Mouse (Mus musculus) forebrain, embryonic 13.5 days (tissue): ENCODE results near the gene Gm49380. TPM values are rescaled to one million over a fixed set of nuclear protein-coding genes. Genes with fewer than 3 reads are reported as not detected.

Source experiments
- ATAC-seq: fragments of 200-750 bp; cut with Nextera tagmentation; 2 replicates; pipeline ENCODE4 v1.8.0; 2017
- H3K27ac ChIP-seq: fragments of 300-500 bp; sonication (generic); 2 replicates; pipeline ENCODE4 v1.5.1; 2015; ENCODE audit warnings: inconsistent platforms, mild to moderate bottlenecking, moderate library complexity
- H3K27me3 ChIP-seq: fragments of 300-500 bp; sonication (generic); 2 replicates; pipeline ENCODE4 v1.6.1; 2015; ENCODE audit warnings: mild to moderate bottlenecking, inconsistent platforms
- H3K36me3 ChIP-seq: fragments of 300-500 bp; sonication (generic); 2 replicates; pipeline ENCODE4 v1.6.1; 2015; ENCODE audit warnings: mild to moderate bottlenecking, inconsistent platforms; ENCODE audit not compliant: poor library complexity, severe bottlenecking
- H3K4me1 ChIP-seq: fragments of 300-500 bp; sonication (generic); 2 replicates; pipeline ENCODE4 v1.6.1; 2015; ENCODE audit warnings: inconsistent platforms
- H3K4me2 ChIP-seq: fragments of 300-500 bp; sonication (generic); 2 replicates; pipeline ENCODE4 v1.6.1; 2015; ENCODE audit warnings: inconsistent platforms, mild to moderate bottlenecking, moderate library complexity
- H3K4me3 ChIP-seq: fragments of 300-500 bp; sonication (generic); 2 replicates; pipeline ENCODE4 v1.5.1; 2015; ENCODE audit warnings: mild to moderate bottlenecking, inconsistent platforms
- H3K9ac ChIP-seq: fragments of 300-500 bp; sonication (generic); 2 replicates; pipeline ENCODE4 v1.6.1; 2015; ENCODE audit warnings: mild to moderate bottlenecking, inconsistent platforms
- H3K9me3 ChIP-seq: fragments of 300-500 bp; sonication (generic); replicated peaks from 2 replicates; pipeline ENCODE4 v1.6.1; 2016; ENCODE audit warnings: inconsistent platforms
- WGBS: fragments of 180-500 bp; shearing (Covaris S2); methylation state at CpG from one replicate; pipeline ENCODE4 v1.1.7; 2015; 5-methylcytosine and 5-hydroxymethylcytosine counted together
- polyA plus RNA-seq: library from polyadenylated mRNA; unstranded; fragments of >200 nt; fragmentation: Nextera tagmentation; extraction: Ambion mirVana; gene quantifications from 2 replicates; pipeline ENCODE4 v1.2.1, GENCODE M21; 2015

Gene Gm49380
- polyA plus RNA-seq, 1 experiment from 2014 or later, result not detected

- Histone ChIP-seq H3K9ac (peak within 1 kb of the TSS; percentile 71), H3K4me1 (peaks cover 56% of the 10 kb centered on the region), H3K27me3 (peaks cover 46% of the 10 kb centered on the region), H3K9me3 (no peaks in the 10 kb centered on the region), H3K27ac (peak within 1 kb of the TSS; percentile 35; the same call in 1 of the 2 replicates), H3K36me3 (peaks cover 6% of the 10 kb centered on the region; the same call in 1 of the 2 replicates), H3K4me2 (peak within 1 kb of the TSS; percentile 89), H3K4me3 (peak within 1 kb of the TSS; percentile 52)
- peak; percentile 46 for ATAC-seq
- under 1% methylated on average over 55 of the region's 55 CpGs for WGBS
Measured at GRCm38 (mm10) chr9:44134101-44134850, 21.0 kb upstream of the Gm49380 start, which contains the start of gene Mcam. TSS of gene Mcam (plus strand) at chr9:44134469.

- ATAC-seq, result no peak
- Histone ChIP-seq H3K9ac (peak overlapping the region; percentile 30; the same call in 1 of the 2 replicates), H3K36me3 (peaks cover 4% of the 10 kb centered on the region; the same call in 1 of the 2 replicates), H3K9me3 (no peaks in the 10 kb centered on the region), H3K27me3 (peaks cover 51% of the 10 kb centered on the region), H3K27ac (no peak overlapping the region), H3K4me2 (peak overlapping the region; percentile 89), H3K4me3 (0 out of 2 replicates have a peak overlapping the region, but pooled peaks have one; percentile 52), H3K4me1 (peaks cover 56% of the 10 kb centered on the region)
- WGBS, result 12% methylated on average over 2 of the region's 2 CpGs
Measured at GRCm38 (mm10) chr9:44133287-44133686, 20.0 kb upstream of the Gm49380 start.

GRCm38 (mm10) chr9:44132200-44132599, 18.9 kb upstream of the Gm49380 start:
- Histone ChIP-seq H3K36me3 (0 out of 2 replicates have a peak, but pooled peaks cover 1% of the 10 kb centered on the region), H3K4me2 (no peak overlapping the region), H3K9me3 (no peaks in the 10 kb centered on the region), H3K4me1 (peaks cover 56% of the 10 kb centered on the region), H3K9ac (no peak overlapping the region), H3K27me3 (peaks cover 51% of the 10 kb centered on the region), H3K27ac (no peak overlapping the region), H3K4me3 (no peak overlapping the region)
- WGBS, result 63% methylated on average over 5 of the region's 5 CpGs
- no peak for ATAC-seq

DNA sequence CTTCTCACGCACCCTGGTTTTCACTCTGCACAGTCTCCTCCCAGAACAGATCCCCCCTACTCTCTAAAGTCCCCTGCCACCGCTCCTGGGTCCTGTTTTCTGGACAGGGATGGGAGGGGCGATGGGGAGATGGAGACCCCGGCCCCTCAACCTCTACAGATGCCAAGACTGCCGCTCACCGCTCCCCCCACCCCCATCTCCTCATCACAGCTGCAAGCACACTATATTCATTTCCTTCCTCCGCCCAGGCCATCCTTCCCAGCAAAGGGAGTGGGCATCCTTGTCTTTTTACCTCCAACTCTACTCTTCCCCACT, 17.9 kb upstream of the Gm49380 start:
- WGBS, result 35% methylated on average over 7 of the region's 7 CpGs
- 0 out of 2 replicates have a peak overlapping the region, but pooled peaks have one; percentile 70 for H3K4me2 ChIP-seq
- peak overlapping the region; percentile 51; the same call in 1 of the 2 replicates for H3K27ac ChIP-seq
- H3K9me3 ChIP-seq, result no peaks in the 10 kb centered on the region
- H3K36me3 ChIP-seq, result no peaks in the 10 kb centered on the region
- H3K4me1 ChIP-seq, result peaks cover 57% of the 10 kb centered on the region
- no peak overlapping the region for H3K9ac ChIP-seq
- no peak for ATAC-seq
- H3K4me3 ChIP-seq, result no peak overlapping the region
- peaks cover 47% of the 10 kb centered on the region for H3K27me3 ChIP-seq

DNA sequence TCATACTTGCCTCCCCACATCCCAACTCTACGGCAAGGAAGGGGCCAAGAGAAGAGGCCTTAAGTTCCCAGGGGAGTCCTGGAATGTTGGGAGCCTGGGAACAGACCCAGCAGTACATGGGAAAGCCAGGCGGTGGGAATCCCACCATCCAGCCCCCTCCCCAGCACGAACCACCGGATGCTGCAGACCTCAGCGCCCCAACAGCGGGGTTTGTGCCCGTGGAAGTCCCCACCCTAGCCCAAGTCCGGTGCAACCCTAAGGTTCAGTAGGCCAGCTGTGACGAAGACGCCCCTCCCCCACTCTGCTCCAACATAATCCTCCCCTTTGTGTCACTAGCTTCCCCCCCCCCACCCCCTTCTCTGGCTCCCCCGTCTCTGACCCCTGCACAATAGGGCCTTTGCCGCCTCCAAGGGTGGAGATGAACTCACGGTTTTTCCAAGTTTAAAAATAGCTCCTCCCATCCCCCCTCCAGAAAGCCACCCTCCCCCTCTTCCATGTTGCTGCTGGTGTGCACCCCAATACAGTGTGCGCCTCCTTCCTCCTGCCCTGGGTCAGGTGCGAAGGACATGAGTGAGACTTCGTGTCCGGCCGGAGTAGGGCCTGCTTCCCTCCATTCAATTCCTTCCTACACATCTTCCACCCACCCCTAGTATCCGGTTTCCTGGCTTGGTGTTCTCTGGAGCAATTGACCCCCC, 17.4 kb upstream of the Gm49380 start:
- no peaks in the 10 kb centered on the region for H3K36me3 ChIP-seq
- H3K4me2 ChIP-seq, result peak overlapping the region; percentile 70
- peaks cover 56% of the 10 kb centered on the region for H3K4me1 ChIP-seq
- H3K9ac ChIP-seq, result peak overlapping the region; percentile 67
- peak overlapping the region; percentile 48 for H3K27ac ChIP-seq
- peak; percentile 11; the same call in 1 of the 2 replicates for ATAC-seq
- H3K9me3 ChIP-seq, result no peaks in the 10 kb centered on the region
- H3K27me3 ChIP-seq, result peaks cover 42% of the 10 kb centered on the region
- WGBS, result 10% methylated on average over 18 of the region's 19 CpGs
- H3K4me3 ChIP-seq, result peak overlapping the region; percentile 41; the same call in 1 of the 2 replicates

DNA sequence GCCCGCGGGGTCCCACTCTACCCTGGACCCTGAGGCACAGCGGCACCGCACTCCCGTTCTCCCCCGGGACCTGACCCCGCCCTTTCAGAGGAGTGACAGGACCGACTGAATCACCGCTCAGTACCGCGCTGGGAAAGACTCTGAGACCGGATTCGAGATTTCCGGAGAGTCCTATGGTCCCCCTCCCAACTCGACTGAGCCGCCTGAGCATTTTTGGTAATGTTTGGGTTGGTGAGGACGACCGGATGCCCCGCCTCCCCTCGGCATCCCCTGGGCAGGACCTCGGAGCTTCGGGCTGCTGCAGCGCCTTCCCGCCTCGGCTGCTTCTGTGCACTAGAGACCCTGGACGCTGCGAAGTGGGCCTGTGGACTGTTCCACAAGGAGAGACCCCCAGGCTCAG, 16.7 kb upstream of the Gm49380 start:
- H3K27ac ChIP-seq, result peak overlapping the region; percentile 48
- H3K4me3 ChIP-seq, result peak overlapping the region; percentile 41
- no peaks in the 10 kb centered on the region for H3K36me3 ChIP-seq
- H3K9ac ChIP-seq, result peak overlapping the region; percentile 67
- H3K4me2 ChIP-seq, result peak overlapping the region; percentile 70
- under 1% methylated on average over 27 of the region's 27 CpGs for WGBS
- peak; percentile 31; the same call in 1 of the 2 replicates for ATAC-seq
- peaks cover 38% of the 10 kb centered on the region for H3K27me3 ChIP-seq
- H3K4me1 ChIP-seq, result peaks cover 56% of the 10 kb centered on the region
- H3K9me3 ChIP-seq, result no peaks in the 10 kb centered on the region

- Histone ChIP-seq H3K27me3 (peaks cover 34% of the 10 kb centered on the region), H3K27ac (peak overlapping the region; percentile 14; the same call in 1 of the 2 replicates), H3K4me1 (peaks cover 53% of the 10 kb centered on the region), H3K9ac (peak overlapping the region; percentile 67), H3K4me3 (peak overlapping the region; percentile 41), H3K9me3 (no peaks in the 10 kb centered on the region), H3K36me3 (no peaks in the 10 kb centered on the region), H3K4me2 (peak overlapping the region; percentile 70)
- WGBS, result 12% methylated on average over 9 of the region's 9 CpGs
- ATAC-seq, result no peak
Measured at GRCm38 (mm10) chr9:44129633-44130032, 16.3 kb upstream of the Gm49380 start.

GRCm38 (mm10) chr9:44127351-44127801, 14.1 kb upstream of the Gm49380 start:
- H3K4me2 ChIP-seq, result no peak overlapping the region
- 53% methylated on average over 3 of the region's 3 CpGs for WGBS
- no peaks in the 10 kb centered on the region for H3K36me3 ChIP-seq
- peaks cover 37% of the 10 kb centered on the region for H3K4me1 ChIP-seq
- no peak overlapping the region for H3K27ac ChIP-seq
- H3K9me3 ChIP-seq, result no peaks in the 10 kb centered on the region
- H3K27me3 ChIP-seq, result peaks cover 18% of the 10 kb centered on the region; the same call in 1 of the 2 replicates
- H3K9ac ChIP-seq, result no peak overlapping the region
- H3K4me3 ChIP-seq, result no peak overlapping the region
- no peak for ATAC-seq

DNA sequence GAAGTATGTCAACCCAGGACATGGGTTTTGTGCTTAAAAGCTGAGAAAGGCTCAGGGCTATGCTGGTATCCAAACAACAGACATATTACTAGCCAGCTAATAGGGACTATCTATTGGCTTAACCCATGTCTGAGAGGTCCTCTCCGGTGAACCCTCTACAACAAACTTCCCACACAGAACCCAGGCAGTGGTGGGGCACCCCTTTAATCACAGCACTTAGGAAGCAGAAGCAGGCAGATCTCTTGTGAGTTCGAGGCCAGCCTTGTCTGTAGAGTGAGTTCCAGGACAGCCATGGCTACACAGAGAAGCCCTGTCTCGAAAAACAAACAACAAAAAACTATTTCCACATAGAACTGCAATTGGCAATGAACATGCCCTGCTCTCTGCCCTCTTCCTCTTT, 13.4 kb upstream of the Gm49380 start:
- Histone ChIP-seq H3K4me3 (no peak overlapping the region), H3K36me3 (no peaks in the 10 kb centered on the region), H3K9ac (no peak overlapping the region), H3K27me3 (peaks cover 15% of the 10 kb centered on the region; the same call in 1 of the 2 replicates), H3K27ac (no peak overlapping the region), H3K9me3 (no peaks in the 10 kb centered on the region), H3K4me1 (peaks cover 37% of the 10 kb centered on the region), H3K4me2 (no peak overlapping the region)
- WGBS, result 89% methylated on average over 3 of the region's 3 CpGs
- no peak for ATAC-seq

DNA sequence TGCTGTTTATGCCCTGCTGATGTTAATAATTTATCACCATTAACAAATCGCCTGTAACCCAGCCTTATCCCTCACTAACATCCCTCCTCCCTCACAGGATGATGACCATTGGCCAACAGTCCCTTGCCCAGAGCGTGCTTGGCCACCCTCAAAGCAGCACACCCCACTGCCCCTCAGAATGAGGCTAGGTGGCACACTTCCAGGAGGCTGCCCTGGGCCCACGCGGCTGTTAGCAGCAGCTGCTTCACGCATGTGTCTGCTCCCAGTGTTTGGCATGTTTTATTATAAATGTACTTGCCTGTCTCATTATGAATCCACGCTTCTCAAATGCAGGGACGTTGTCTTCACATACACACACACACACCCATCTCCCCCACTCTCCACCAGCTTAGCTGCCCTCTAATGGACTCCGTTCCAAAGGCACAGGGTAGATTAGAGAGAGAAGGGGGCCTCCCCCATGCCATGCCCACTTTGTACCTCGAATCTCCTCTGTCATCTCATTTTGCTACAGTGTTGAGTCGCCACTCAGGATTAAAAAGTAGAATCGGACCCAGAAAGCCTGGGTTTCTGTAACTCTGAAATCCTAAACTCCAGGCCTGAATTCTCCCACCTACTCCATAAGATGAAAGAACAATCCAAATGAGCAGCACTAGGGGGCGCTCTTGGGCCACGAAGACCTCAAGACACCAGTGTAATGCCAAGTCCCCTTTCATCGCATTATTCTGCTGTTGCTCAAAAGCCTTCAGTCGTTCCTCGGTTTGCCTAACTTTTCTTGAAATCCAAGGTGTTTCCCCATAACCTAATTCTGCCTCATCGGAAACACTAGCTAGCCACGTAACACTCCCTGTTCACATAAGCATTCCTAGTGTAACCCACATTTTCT, 12.5 kb upstream of the Gm49380 start:
- Histone ChIP-seq H3K9ac (0 out of 2 replicates have a peak overlapping the region, but pooled peaks have one; percentile 2), H3K27me3 (peaks cover 6% of the 10 kb centered on the region; the same call in 1 of the 2 replicates), H3K9me3 (no peaks in the 10 kb centered on the region), H3K36me3 (no peaks in the 10 kb centered on the region), H3K4me2 (peak overlapping the region; percentile 34), H3K27ac (no peak overlapping the region), H3K4me1 (peaks cover 31% of the 10 kb centered on the region), H3K4me3 (no peak overlapping the region)
- 34% methylated on average over 18 of the region's 18 CpGs for WGBS
- ATAC-seq, result peak; percentile 70

- no peak overlapping the region for H3K4me2 ChIP-seq
- peaks cover 6% of the 10 kb centered on the region; the same call in 1 of the 2 replicates for H3K27me3 ChIP-seq
- 68% methylated on average over 5 of the region's 5 CpGs for WGBS
- H3K4me1 ChIP-seq, result peaks cover 23% of the 10 kb centered on the region
- no peak overlapping the region for H3K27ac ChIP-seq
- ATAC-seq, result no peak
- H3K4me3 ChIP-seq, result no peak overlapping the region
- H3K9me3 ChIP-seq, result no peaks in the 10 kb centered on the region
- H3K36me3 ChIP-seq, result no peaks in the 10 kb centered on the region
- no peak overlapping the region for H3K9ac ChIP-seq
Measured at GRCm38 (mm10) chr9:44125026-44125425, 11.7 kb upstream of the Gm49380 start.
